Mouse (Mus musculus) hindbrain, embryonic 15.5 days (tissue): ENCODE data around the gene Tmem252. TPM values are rescaled to one million over a fixed set of nuclear protein-coding genes. Genes with fewer than 3 reads are reported as not detected.

Experiments
- polyA plus RNA-seq: library from polyadenylated mRNA; unstranded; fragments of >200 nt; fragmentation: Nextera tagmentation; extraction: Ambion mirVana; gene quantifications from 2 replicates; pipeline ENCODE4 v1.2.1, GENCODE M21; 2015

The Tmem252 gene
- polyA plus RNA-seq, 1 experiment from 2014 or later: 2.4 TPM

Other genes starting within 250 kb of the Tmem252 start
- 53.8 and 57.9 TPM in 2 replicates for gene Fam122a, start 196.7 kb upstream of the Tmem252 start, polyA plus RNA-seq
- gene Pip5k1b, start 118.1 kb upstream of the Tmem252 start, polyA plus RNA-seq: 2.1 and 2.2 TPM in 2 replicates
- gene Pgm5, start 187.8 kb downstream of the Tmem252 start, polyA plus RNA-seq: 1.2 and 2.2 TPM in 2 replicates
- gene Gm10053, start 201.7 kb downstream of the Tmem252 start, polyA plus RNA-seq: 271 and 287 TPM in 2 replicates
- 0.16 and 0.27 TPM in 2 replicates for gene Foxd4, start 227.2 kb downstream of the Tmem252 start, polyA plus RNA-seq